Mouse (Mus musculus) CH12.LX (cell line): ENCODE data around the gene Rab21. TPM values are rescaled to one million over a fixed set of nuclear protein-coding genes. Genes with fewer than 3 reads are reported as not detected.
A peak's percentile ranks its signal among the peaks of the same experiment; 100 is the strongest.

Source experiments
- DNase-seq: peaks from one replicate; pipeline ENCODE4 v3.0.0-alpha.2; 2013; ENCODE audit errors: extremely low read depth
- H3K27ac ChIP-seq: 2 replicates; pipeline ENCODE4 v1.5.1; 2012; ENCODE audit warnings: low read depth, mild to moderate bottlenecking, control low read depth, moderate library complexity; ENCODE audit not compliant: insufficient read depth
- H3K27me3 ChIP-seq: replicated peaks from 2 replicates; pipeline ENCODE3; 2012; ENCODE audit warnings: inconsistent platforms
- H3K36me3 ChIP-seq, 2 experiments: replicated peaks in 1 of 2; 2 replicates each; pipeline versions ENCODE3 to v1.6.1; 2012; ENCODE audit warnings: inconsistent platforms in 1 of 2, low read length in 1 of 2, mild to moderate bottlenecking in 1 of 2, mixed read lengths in 1 of 2, moderate library complexity in 1 of 2; ENCODE audit not compliant: control insufficient read depth in 1 of 2, insufficient read depth in 1 of 2
- H3K4me1 ChIP-seq, 2 experiments: 2 replicates each; pipeline ENCODE4 v1.6.1; 2012; ENCODE audit warnings: inconsistent platforms in 1 of 2, moderate library complexity in 1 of 2; ENCODE audit not compliant: insufficient read depth in 2 of 2, control insufficient read depth in 1 of 2
- H3K4me2 ChIP-seq: 2 replicates; pipeline ENCODE4 v1.6.1; 2012; ENCODE audit warnings: low read depth, mild to moderate bottlenecking, control low read depth; ENCODE audit not compliant: poor library complexity, insufficient read depth, severe bottlenecking
- H3K4me3 ChIP-seq, 3 experiments: fragments of 150-350 bp in 1 of 3; sonication (generic) in 1 of 3; replicated peaks in 1 of 3; 2 replicates each; pipeline versions ENCODE3 to v1.5.1; 2011 to 2012; ENCODE audit warnings: low read depth in 2 of 3, low read length in 2 of 3, mild to moderate bottlenecking in 2 of 3, moderate library complexity in 2 of 3, control low read depth in 1 of 3, improper control_type of control experiment in 1 of 3, inconsistent platforms in 1 of 3, mixed read lengths in 1 of 3; ENCODE audit not compliant: poor library complexity in 1 of 3
- H3K79me2 ChIP-seq: replicated peaks from 2 replicates; pipeline ENCODE4 v1.6.1; 2012; ENCODE audit warnings: mild to moderate bottlenecking, moderate library complexity; ENCODE audit not compliant: control insufficient read depth, poor library complexity, insufficient read depth, severe bottlenecking; ENCODE audit errors: extremely low read depth
- H3K9ac ChIP-seq: 2 replicates; pipeline ENCODE4 v1.6.1; 2012; ENCODE audit warnings: low read depth, mild to moderate bottlenecking, control low read depth, moderate library complexity; ENCODE audit not compliant: insufficient read depth
- H3K9me3 ChIP-seq: replicated peaks from 2 replicates; pipeline ENCODE3; 2012; ENCODE audit warnings: low read length, inconsistent platforms, mixed read lengths
- BHLHE40 ChIP-seq: IDR thresholded peaks from 2 replicates; pipeline ENCODE4 v1.6.1; 2011; ENCODE audit warnings: mild to moderate bottlenecking, low read depth, low read length, improper control_type of control experiment
- CHD1 ChIP-seq: IDR thresholded peaks from 2 replicates; pipeline ENCODE4 v1.6.1; 2012; ENCODE audit warnings: low read depth, low read length, improper control_type of control experiment, inconsistent platforms
- CHD2 ChIP-seq: IDR thresholded peaks from 2 replicates; pipeline ENCODE4 v1.6.1; 2011; ENCODE audit warnings: low read length, improper control_type of control experiment
- E2F4 ChIP-seq: IDR thresholded peaks from 2 replicates; pipeline ENCODE4 v1.6.1; 2011; ENCODE audit warnings: low read depth, low read length, improper control_type of control experiment; ENCODE audit not compliant: insufficient replicate concordance
- EP300 ChIP-seq: IDR thresholded peaks from 2 replicates; pipeline ENCODE4 v1.6.1; 2011; ENCODE audit warnings: low read length, improper control_type of control experiment
- ETS1 ChIP-seq: conservative IDR thresholded peaks from 2 replicates; pipeline ENCODE4 v1.6.1; 2012; ENCODE audit warnings: low read depth, mild to moderate bottlenecking, inconsistent platforms, low read length, improper control_type of control experiment, moderate library complexity
- HCFC1 ChIP-seq: IDR thresholded peaks from 2 replicates; pipeline ENCODE4 v1.6.1; 2012; ENCODE audit warnings: low read depth, mild to moderate bottlenecking, inconsistent platforms, low read length, improper control_type of control experiment
- IRF4 ChIP-seq: IDR thresholded peaks from 2 replicates; pipeline ENCODE4 v1.6.1; 2014; ENCODE audit warnings: low read depth, mild to moderate bottlenecking, inconsistent platforms, low read length, improper control_type of control experiment
- JUN ChIP-seq: IDR thresholded peaks from 2 replicates; pipeline ENCODE4 v1.6.1; 2011; ENCODE audit warnings: low read depth, mild to moderate bottlenecking, low read length, improper control_type of control experiment, moderate library complexity; ENCODE audit not compliant: insufficient read depth
- JUND ChIP-seq: conservative IDR thresholded peaks from 2 replicates; pipeline ENCODE4 v1.6.1; 2011; ENCODE audit warnings: low read depth, low read length, improper control_type of control experiment
- MAZ ChIP-seq: IDR thresholded peaks from 2 replicates; pipeline ENCODE4 v1.6.1; 2012; ENCODE audit warnings: low read depth, mild to moderate bottlenecking, inconsistent platforms, low read length, improper control_type of control experiment, moderate library complexity
- MEF2A ChIP-seq: IDR thresholded peaks from 2 replicates; pipeline ENCODE4 v1.6.1; 2014; ENCODE audit warnings: low read depth, mild to moderate bottlenecking, inconsistent platforms, low read length, improper control_type of control experiment, borderline replicate concordance
- MXI1 ChIP-seq: IDR thresholded peaks from 2 replicates; pipeline ENCODE4 v1.6.1; 2011; ENCODE audit warnings: mild to moderate bottlenecking, low read depth, low read length, improper control_type of control experiment
- NRF1 ChIP-seq: IDR thresholded peaks from 2 replicates; pipeline ENCODE4 v1.6.1; 2014; ENCODE audit warnings: low read depth, mild to moderate bottlenecking, inconsistent platforms, low read length, improper control_type of control experiment, moderate library complexity
- PAX5 ChIP-seq: IDR thresholded peaks from 2 replicates; pipeline ENCODE4 v1.6.1; 2012; ENCODE audit warnings: low read length, inconsistent platforms, mixed read lengths
- POLR2A ChIP-seq: IDR thresholded peaks from 2 replicates; pipeline ENCODE4 v1.6.1; 2011; ENCODE audit warnings: low read depth, mild to moderate bottlenecking, improper control_type of control experiment, low read length
- POLR2AphosphoS2 ChIP-seq: IDR thresholded peaks from 2 replicates; pipeline ENCODE4 v1.6.1; 2011; ENCODE audit warnings: low read depth, low read length, improper control_type of control experiment
- RAD21 ChIP-seq: IDR thresholded peaks from 2 replicates; pipeline ENCODE4 v1.6.1; 2011; ENCODE audit warnings: low read depth, mild to moderate bottlenecking, low read length, improper control_type of control experiment, moderate library complexity
- SIN3A ChIP-seq: IDR thresholded peaks from 2 replicates; pipeline ENCODE4 v1.6.1; 2012; ENCODE audit warnings: low read length, improper control_type of control experiment, inconsistent platforms
- TCF12 ChIP-seq: IDR thresholded peaks from 2 replicates; pipeline ENCODE4 v1.6.1; 2014; ENCODE audit warnings: low read depth, mild to moderate bottlenecking, inconsistent platforms, low read length, improper control_type of control experiment
- USF1 ChIP-seq: IDR thresholded peaks from 2 replicates; pipeline ENCODE4 v1.6.1; 2014; ENCODE audit warnings: low read depth, mild to moderate bottlenecking, inconsistent platforms, low read length, improper control_type of control experiment
- dilution Hi-C: fragments of 300-500 bp; cut with MboI; formaldehyde crosslinking; loops from 2 replicates; pipeline ENCODE4 v1.14.3; 2020; ENCODE audit warnings: low sequenced_read_pairs; ENCODE audit not compliant: extremely low pct_unique_long_range_greater_than_20kb, extremely low pct_ligation_motif_present
- in situ Hi-C: fragments of 300-500 bp; cut with MboI; formaldehyde crosslinking; loops from 3 replicates; pipeline ENCODE4 v1.14.3; 2019; ENCODE audit warnings: low sequenced_read_pairs, low pct_ligation_motif_present, low pct_unique_long_range_greater_than_20kb, mixed read lengths
- polyA plus RNA-seq: library from polyadenylated mRNA; unstranded; fragments of >175 nt; gene quantifications from 2 replicates; pipeline ENCODE4 v1.2.1, GENCODE M21; 2012; ENCODE audit warnings: low read depth; ENCODE audit not compliant: insufficient read length
- total RNA-seq, 2 experiments: library from RNA; depleted of rRNA; stranded (reverse); fragments of 300-350 nt in 1 of 2; fragments of >200 nt in 1 of 2; gene quantifications; 2 replicates each; pipeline ENCODE4 v1.2.3; 2012 to 2014

Rab21 gene
- total and polyA plus RNA-seq, 3 experiments: 55.6 to 58.4 (median 57.4) TPM

DNA sequence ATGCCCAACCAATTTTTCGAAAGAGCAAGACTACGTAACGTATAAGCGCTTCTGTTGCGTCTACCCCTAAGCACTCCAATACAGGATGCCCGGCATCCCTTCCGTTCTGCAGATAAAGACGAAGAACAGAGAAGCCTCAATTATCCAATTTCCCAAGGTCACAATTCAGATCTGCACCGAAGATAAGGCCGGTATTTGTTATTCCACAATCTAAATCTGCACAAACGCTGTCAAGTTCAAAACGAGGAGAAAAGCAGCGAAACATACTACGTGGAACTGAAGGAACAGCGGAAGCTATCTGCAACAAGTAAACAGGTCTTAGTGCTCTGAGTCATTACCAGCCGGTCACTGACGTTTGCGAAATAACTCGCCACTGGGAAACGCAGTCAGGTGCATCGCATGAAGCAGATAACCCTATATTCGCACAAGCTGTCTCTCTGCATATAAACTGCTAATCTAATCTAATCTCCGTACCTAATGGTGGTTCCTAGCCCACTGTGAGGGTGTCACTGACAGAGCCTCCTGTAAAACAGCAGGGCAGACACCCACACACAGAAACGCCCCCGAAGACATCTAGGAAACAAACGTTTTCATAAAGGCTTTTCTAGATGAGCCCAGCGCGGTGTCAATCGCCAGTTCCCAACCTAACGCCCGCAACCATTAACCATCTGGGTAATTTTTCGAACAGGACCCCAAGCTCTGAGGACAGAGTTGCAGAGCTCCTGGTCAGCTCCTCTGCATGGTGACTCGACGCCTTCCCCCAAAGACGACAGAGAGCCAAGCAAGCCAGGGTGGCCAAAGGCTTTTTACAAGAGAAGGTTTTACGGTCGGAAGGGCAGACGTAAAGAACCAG, 64.9 kb downstream of the Rab21 start:
- Histone ChIP-seq H3K27me3 (no peaks in the 10 kb centered on the region), H3K79me2 (peaks cover 46% of the 10 kb centered on the region), H3K4me1 (peaks cover 4 to 51% of the 10 kb centered on the region in 2 experiments; a peak in 3 of 4 replicates), H3K9me3 (no peaks in the 10 kb centered on the region), H3K36me3 (peaks cover 0 to 7% of the 10 kb centered on the region in 2 experiments), H3K27ac (peak overlapping the region; percentile 31; the same call in 1 of the 2 replicates), H3K4me2 (peak overlapping the region; percentile 96), H3K4me3 (peak overlapping the region; percentile 92 to 99 (median 94)), H3K9ac (peak overlapping the region; percentile 86)
- dilution Hi-C loops (no loop called here), in situ Hi-C loops (no loop called here)
- DNase-seq: peak; percentile 48
- TF ChIP-seq JUN (no peak), E2F4 (no peak), USF1 (no peak), CHD2 (no peak), IRF4 (peak; percentile 54; the same call in 1 of the 2 replicates), PAX5 (no peak), ETS1 (peak; percentile 74), BHLHE40 (peak; percentile 75), SIN3A (peak; percentile 78), POLR2AphosphoS2 (no peak), MAZ (0 out of 2 replicates have a peak, but pooled peaks have one; percentile 21), MEF2A (no peak), EP300 (0 out of 2 replicates have a peak, but pooled peaks have one; percentile 16), TCF12 (no peak), NRF1 (no peak), MXI1 (0 out of 2 replicates have a peak, but pooled peaks have one; percentile 19), CHD1 (no peak), HCFC1 (no peak), JUND (peak; percentile 59; the same call in 1 of the 2 replicates)

DNA sequence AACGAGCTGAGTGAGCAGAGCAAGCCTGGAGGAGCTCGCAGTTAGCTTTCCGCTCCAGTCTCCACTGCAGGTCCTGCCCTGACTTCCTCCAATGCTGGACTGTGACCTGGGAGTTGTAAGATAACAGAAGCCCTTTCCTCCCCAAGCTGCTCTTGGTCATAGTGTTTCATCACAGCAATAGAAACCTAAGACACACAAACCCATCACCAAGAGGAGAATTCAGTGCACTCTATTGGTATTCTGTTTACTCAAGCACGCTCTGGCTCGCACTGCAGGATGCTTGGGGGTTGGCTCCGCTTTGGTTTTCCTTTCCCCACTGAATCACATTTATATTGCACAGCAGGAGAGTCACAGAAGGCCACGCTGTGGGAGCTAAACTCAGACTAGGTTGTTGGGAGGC, 67.4 kb downstream of the Rab21 start:
- Histone ChIP-seq H3K4me1 (peaks cover 8 to 75% of the 10 kb centered on the region in 2 experiments; a peak in 3 of 4 replicates), H3K4me3 (no peak overlapping the region), H3K4me2 (no peak overlapping the region), H3K27me3 (no peaks in the 10 kb centered on the region), H3K9ac (no peak overlapping the region), H3K9me3 (no peaks in the 10 kb centered on the region), H3K27ac (no peak overlapping the region), H3K36me3 (peaks cover 0 to 7% of the 10 kb centered on the region in 2 experiments), H3K79me2 (peaks cover 66% of the 10 kb centered on the region)
- DNase-seq: no peak
- in situ Hi-C loops: no loop called here
- dilution Hi-C loops: no loop called here
- TF ChIP-seq MXI1: no peak
- TF ChIP-seq MAZ: no peak
- no peak for TF ChIP-seq POLR2A
- TF ChIP-seq ETS1: no peak
- no peak for TF ChIP-seq NRF1
- TF ChIP-seq POLR2AphosphoS2: no peak
- no peak for TF ChIP-seq RAD21
- no peak for TF ChIP-seq E2F4
